Mouse (Mus musculus): ENCODE measurements around the gene Gtf2a1l. TPM values are rescaled to one million over a fixed set of nuclear protein-coding genes. Genes with fewer than 3 reads are reported as not detected.

The Gtf2a1l gene
- polyA plus RNA-seq, 2 experiments from 2014 or later: not detected

DNA sequence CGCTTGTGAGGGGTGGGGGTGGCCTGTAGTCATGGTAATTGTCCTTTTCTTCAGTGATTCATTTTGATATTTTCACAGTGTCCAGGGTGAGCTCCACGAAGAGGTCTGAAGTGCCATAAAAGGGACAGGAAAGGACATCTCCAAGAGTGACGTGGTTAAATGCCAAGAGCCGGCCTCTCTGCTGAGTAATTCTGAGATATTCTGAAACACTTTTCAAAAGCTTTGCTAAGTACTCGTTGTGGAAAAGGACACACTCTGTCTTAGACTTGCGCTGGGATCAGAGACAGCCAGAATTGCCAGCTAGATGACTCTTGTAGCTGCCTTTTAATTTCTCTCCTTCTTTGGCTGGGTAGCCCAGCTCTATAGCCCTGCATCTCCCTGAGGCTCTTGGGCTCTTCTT lies 9.9 kb upstream of the Gtf2a1l start:
- ATAC-seq: no peak

DNA sequence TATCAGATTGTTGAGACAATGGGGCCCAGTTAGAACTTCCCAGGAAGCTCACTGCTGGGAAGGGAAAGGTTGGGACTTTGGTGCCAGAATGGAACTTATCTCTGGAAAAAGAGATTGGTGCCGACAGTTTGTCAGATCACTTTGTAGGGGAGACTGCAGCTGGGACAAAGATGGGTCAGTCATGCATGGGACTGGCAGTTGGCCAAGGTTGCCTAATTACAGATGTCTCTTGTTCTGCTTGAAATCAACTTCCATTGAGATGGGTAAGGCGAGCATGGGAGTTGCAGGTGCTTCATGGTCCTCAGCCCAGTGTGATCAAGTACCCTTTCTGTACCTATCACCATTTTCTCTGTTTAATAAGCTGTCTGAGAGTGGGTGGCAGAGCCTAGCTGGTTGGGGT lies 2.4 kb upstream of the Gtf2a1l start:
- ATAC-seq: no peak

DNA sequence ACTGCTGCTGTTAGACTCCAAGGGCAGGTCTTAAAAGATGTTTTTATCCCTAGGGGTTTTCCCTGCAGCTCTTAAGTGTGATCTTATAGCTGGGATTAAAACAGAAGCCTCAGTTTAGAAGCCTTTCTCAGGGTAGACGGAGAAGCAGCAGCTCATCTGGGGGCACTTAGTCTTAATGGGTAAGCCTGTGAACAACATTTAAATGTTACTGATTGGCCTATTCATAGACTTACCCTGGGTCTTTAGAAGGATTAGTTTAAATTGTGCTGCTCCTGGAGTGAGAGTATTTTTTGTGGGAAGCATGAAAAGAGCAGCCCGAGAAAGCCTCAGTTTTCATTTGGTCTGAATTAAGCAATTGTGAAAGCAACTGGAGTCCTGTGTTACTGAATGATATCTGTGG lies 1.5 kb downstream of the Gtf2a1l start:
- ATAC-seq: no peak

DNA sequence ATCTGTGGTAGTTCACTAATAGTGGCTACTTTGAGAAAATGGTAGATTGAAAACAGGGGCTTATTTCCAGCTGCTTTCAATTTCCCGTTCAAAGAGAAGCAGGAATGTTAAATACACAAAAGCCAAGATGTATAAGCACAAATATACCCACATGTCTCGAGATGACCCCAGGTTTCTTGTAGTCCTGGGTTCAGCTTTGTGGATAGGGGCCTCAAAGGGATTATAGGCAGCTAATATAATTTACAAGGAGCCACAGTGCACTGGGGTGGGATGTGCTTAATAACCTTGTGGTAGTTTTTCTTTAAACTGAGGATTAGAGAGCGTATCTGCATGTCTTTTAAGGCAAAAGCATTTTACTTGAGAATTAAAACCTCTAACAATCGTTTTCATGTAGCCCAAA lies 2.3 kb downstream of the Gtf2a1l start:
- ATAC-seq: no peak

DNA sequence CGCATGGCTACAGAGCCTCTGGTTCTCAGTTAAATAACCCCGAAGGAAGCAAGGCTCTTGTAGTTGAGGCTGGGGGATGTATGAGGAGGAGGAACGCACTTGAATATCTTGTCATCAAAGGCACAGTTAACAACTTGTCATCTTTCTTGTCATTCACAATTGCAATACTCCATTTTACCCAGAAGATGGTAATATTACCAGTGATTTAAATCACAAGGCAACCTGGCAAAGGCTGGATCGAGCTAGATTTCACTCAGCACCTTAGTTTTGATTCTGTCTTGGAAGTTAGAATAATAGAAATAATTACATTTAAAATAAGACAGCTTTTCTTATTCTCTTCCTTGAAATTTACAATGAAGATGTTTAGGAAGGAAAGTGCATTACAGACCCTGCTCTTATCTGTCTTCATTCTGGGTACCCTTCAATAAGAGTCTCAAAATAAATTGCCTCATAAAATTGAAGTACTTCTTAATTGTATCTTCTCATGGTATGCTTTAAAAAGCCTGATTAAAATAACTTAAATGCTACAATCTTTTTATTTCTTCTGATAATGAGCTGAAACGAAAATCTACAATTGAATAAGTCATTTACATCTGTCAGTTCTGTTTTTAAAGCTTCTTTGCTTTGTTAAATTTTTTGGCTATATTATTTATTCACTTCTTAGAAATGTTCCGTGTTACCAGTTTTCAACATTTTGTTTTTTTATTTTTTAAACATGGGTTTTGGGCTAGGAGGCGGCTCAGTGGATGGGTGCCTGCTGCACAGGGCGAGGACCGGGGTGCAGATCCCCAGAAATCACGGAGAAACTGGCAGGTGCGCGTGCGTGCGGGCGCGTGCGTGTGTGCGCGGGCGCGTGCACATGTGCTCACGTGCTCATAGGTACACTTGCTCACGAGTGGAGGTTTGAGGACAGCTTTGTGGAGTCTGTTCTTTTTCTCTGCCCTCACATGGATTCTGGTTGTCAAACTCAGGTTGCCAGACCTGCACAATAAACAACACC lies 7.2 kb downstream of the Gtf2a1l start:
- no peak for ATAC-seq

DNA sequence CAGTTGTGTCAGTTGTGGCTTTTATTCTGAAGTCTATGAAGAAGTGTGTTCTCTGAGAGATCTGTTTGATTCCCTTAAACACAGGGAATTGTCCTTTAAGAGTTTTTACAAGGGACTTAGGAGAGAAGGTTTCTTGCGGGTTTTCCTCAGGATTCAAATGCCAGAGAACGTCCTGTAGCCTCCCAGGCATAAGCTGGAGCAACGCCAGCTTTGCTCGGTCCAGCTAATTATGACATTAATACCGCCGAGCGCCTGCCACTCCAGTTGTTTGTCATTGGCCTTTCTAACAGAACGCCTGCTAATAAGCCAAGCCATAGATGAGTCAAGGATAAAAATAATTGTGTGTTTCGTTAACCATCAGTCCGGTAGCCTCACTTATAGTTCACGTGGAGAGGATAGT lies 19.8 kb downstream of the Gtf2a1l start:
- no peak for ATAC-seq

DNA sequence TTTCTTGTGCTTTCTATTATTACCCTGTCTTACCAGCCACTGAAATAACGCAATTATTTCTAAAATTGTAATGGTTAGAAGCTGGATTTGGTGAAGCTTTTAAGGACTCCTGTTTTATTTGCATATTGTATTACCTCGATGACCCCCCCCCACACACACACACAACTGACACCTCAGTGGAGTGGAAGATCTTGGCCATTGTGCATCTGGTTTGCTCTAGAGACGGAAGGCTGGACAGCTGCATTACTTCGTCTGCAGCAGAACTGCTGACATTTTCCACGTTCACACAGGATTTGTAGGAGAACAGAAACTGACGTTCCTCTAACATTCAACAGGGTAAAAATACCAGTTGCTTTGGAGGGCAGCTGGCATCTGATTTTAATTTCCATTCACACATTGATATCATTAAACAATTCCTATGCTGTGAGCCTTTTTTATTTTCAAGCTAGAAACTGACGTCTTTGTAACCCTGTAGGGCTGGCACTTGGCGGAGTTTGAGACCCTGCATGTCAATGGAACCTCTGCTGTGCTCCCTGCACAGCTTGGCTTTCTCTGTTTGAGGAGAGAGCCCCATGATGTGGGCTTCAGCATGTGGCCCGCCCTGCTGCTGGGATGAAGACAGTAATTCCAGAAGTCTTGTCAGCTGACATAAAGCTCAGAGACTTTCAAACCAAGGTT lies 28.3 kb downstream of the Gtf2a1l start:
- ATAC-seq: no peak

DNA sequence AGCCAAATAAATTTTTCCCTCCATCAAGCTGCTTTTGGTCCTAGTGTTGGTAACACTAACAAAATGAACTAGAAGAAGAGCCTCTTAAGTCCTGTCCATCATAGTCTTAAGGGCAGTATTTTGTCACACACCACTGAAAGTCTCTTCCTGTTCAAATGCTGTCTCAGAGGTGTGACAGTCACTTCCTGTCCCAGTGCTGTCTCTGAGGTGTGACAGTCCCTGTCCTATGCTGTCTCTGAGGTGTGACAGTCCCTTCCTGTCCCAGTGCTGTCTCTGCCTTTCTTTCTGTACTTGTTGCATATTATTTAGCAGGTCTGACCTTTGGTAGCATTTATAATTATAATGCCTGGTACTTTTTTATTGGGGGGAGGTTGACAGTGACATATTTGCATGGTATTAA lies 32.4 kb downstream of the Gtf2a1l start:
- peak; percentile 43 for ATAC-seq

DNA sequence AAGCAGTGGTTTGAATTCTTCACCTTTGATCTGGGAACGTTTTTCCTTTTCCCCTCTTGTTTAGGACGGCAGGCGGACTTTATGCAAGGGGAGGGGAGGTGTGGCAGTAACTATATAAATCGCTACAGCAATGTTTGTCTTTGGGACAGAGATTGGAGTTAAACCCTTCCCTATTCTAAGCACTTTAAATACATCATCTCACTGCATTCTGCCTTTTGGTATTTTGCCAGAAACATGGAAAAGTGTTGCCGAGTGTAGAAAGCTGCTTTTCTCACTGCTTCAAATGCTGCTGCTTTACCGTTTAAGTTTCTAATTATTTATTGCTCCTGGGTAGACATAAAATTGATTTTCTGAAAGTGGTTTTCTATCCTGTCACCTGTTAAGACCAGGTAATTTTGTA lies 33.9 kb downstream of the Gtf2a1l start:
- no peak for ATAC-seq

DNA sequence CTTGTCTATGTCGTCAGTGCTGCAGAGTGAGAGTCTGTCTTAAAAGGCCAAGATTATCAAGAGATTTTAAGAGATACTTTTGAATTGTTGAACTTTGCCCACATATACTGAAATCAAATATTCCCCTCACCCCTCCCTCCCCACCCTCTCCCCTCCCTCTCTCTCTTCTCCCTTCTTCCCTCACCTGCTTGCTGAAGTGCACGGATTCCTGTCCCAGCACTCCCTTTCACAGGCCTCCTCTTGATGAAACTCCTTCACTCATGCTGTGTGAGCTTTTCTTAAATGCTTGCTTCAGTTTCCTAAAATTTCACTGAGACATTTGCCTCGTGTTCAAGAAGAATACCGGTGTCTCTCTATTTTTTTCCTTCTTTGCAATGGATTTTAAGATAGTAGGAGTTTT lies 34.7 kb downstream of the Gtf2a1l start:
- ATAC-seq: no peak

DNA sequence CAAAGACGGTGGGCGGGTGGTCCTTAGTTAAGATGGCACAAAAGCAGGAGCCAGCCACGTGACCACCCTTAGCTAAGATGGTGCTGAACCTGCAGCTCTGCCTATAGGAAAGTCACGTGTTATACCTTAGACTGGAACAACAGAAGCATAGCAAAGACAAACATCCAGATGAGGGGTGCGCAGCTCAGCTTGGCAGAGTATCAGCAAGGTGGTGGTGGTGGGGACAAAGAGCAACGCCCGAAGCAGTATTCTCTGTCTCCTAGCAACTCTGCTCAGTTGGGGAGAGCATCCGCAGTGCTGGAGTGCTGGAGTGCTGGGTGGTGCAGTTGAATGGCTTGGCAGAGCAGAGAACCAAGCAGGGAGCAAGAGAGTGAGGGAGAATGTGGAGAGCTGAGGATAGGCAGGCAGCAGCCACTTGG lies 37.8 kb downstream of the Gtf2a1l start:
- ATAC-seq: no peak

DNA sequence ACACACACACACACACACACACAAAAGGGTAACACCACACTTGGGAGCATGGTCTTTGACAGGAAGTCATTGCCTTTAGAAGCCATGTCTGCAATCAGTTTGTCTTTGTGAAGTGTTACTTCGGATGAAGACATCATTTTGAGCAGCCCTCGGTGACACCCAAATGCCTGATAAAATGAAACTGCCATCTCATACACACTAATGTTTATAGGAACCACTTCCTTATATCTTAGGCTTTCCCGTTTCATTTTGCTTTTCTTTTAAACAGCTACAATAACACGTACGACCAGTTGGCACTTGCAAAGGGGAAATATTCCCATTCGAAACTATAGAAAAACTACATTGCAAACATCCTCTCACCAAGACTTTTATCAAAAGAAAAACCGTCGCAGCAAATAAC lies 81.2 kb downstream of the Gtf2a1l start:
- ATAC-seq: no peak

DNA sequence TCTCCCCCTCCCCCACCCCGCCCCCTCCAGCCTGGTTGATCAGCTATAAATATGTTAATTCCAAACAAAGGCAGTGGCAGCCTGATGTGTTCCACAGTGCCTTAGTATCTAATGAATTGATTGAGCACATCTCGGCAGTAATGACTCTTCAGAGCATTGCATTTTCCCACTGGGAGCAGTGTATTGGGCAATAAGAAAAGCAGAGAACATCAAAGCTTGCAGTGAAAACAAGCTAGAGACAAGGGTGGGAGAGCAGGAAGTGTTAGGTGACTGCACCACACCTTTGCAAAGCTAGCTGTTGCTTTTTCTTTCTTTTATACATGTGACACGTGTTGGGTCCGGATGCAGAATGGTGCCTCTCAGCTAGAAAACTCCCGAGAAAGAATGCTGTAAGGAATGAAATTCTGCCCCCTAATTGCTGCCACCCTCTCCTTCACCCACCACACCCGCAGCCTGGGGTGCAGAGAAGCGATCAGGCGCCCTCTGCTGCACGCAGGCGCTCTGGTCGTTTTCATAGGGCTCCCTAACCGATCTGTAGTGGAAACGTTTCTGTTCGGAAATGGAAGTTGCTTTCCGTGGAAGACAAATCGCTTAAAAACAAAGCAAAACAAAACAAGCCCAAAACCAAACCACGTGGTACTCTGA lies 84.5 kb downstream of the Gtf2a1l start:
- peak; percentile 78 for ATAC-seq

DNA sequence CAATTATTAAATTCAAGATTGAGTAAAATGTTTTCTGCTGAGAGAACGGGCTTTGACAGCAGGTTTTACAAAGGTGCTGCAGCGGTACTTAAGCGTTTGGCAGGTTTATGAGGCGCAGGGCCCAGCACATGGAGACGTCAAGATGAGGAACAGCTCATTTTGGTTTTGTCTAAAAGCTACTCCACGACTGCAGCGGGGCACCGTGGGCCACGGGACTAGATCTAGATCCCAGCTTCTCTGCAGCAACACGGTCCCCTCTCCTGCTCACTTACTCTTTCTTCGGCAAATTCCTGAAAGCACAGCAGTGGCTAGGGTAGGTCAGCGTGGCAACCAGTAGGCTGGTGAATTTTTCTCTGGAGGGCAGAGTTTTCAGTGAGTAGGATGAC lies 85.0 kb downstream of the Gtf2a1l start:
- no peak for ATAC-seq

DNA sequence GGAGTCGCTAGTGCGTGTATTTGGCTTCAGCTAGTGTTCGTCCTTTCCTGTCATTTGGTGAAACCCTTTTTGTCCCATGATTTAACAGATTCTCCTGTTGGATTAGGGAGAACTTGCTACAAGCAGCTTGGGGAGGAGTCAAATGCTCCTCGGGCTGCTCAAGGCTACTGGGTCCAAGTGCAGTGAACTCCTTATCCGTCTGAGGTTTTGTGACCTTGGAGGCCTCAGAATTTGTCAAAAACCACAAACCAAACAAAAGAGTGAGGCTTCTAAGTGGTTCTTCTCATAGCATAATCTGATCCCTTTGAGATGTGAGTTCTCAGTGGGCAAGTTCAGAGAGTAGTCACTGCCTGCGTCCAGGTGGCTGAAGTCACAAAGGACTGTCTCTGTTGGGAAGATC lies 87.3 kb downstream of the Gtf2a1l start:
- no peak for ATAC-seq

DNA sequence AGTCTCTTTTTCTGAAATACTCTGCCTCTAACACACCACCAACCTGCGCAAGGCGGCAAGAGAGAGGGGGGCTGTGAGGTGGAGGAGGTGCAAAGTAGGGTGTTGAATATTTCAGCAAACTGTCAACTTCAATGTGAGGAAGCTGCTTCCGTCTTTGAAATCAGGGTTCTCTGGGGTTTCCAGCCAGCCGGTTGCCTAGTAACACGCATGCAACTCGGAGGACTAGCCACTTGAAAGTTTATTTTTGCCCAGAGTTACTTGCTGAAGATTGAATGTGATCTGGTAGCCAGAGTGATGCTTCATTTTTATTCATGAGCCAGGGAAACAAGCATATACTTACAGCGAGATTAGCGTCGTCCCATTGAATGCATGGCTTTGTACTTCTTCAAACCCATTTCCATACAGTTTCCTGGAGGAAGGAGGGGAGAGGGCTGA lies 89.6 kb downstream of the Gtf2a1l start:
- ATAC-seq: peak; percentile 72

DNA sequence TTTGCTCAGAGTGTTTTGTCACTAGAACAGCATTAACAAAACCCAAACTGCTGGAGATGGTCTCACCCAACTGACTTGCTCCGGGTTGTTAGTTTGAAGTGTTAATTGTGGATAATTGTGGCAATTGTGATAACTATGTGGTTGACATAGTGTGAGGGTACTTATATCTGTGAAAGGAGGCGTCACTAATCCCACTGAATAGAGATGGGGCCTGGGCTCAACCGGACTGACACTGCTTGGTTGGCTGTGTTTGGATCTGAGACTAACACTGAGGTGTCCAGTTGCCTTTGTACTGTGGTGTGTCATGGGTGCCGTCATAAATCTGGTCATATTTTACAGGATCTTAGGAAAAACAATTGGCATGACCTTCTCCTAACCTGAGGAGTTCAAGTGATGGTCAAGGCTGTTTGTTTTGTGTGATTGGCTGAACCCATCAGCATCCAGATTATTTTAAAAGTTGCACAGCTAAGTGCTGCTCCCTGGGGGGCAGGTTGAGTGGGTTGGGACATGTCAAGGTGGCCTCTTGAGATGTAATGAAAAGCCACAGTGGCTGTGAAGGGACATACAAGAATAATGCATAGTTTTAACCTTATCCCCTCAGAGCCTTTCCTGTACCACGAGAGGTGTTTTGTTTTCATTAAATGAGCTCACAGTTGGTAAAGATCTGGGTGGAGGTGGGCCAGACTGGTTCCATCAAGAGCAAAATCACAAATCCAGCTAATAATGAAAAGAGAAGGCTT lies 95.1 kb downstream of the Gtf2a1l start:
- no peak for ATAC-seq

DNA sequence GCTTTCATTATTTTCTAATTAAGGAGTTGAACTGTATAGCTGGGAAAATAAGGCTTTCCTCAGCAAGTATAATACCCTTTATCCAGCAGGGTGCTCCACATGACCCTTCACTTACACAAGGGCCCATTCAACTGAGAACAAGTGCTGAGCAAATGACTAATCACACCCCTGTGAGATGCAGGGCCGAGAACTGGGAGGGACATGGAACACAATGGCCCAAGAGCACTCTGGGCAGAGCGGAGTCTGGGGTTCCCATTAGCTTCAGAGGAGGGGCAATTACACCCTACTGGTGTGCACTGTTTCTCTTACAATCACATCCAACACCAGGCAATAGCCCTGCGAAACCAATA lies 95.7 kb downstream of the Gtf2a1l start:
- ATAC-seq: no peak

All from CD4-positive, CD25-positive, alpha-beta regulatory T cell, adult 4 months (primary cell).